Mouse (Mus musculus) large intestine, adult 2 months (tissue): ENCODE measurements around the gene Chst5. TPM values are rescaled to one million over a fixed set of nuclear protein-coding genes. Genes with fewer than 3 reads are reported as not detected.
A peak's percentile ranks its signal among the peaks of the same experiment; 100 is the strongest.
"Not testable (repeated sequence)": the region's sequence is repeated elsewhere in the genome, so short reads cannot be mapped to it uniquely, and the experiment has no call there.

Experiments used
- DNase-seq: peaks from one replicate; pipeline ENCODE4 v3.0.0-alpha.2; 2012; ENCODE audit warnings: low read depth, low spot score
- WGBS: fragments of 180-500 bp; shearing (Covaris S2); methylation state at CpG from one replicate; pipeline ENCODE4 v1.1.7; 2018; 5-methylcytosine and 5-hydroxymethylcytosine counted together
- polyA plus RNA-seq: library from polyadenylated mRNA; depleted of rRNA; stranded (reverse); fragments of >200 nt; gene quantifications from 2 replicates; pipeline ENCODE4 v1.2.3, GENCODE M21; 2012; rRNA removed

Chst5 gene
- polyA plus RNA-seq, result 0.15 and 0.20 TPM in 2 replicates

GRCm38 (mm10) chr8:111909621-111910450, at the start of gene Chst5:
Gene Chst5, minus strand, starts transcription at chr8:111910447.
- DNase-seq, result no peak
- 12% methylated on average over 47 of the region's 47 CpGs for WGBS

- DNase-seq, result no peak
- WGBS, result 94% methylated on average over 2 of the region's 2 CpGs
Measured at GRCm38 (mm10) chr8:111957231-111957630, 47.0 kb upstream of the Chst5 start.

GRCm38 (mm10) chr8:111955879-111956278, 45.6 kb upstream of the Chst5 start:
- 88% methylated on average over 5 of the region's 5 CpGs for WGBS
- no peak for DNase-seq

- 45% methylated on average over 4 of the region's 4 CpGs for WGBS
- no peak for DNase-seq
Measured at GRCm38 (mm10) chr8:111954844-111955594, 44.8 kb upstream of the Chst5 start.

- no peak for DNase-seq
- 99% methylated on average over 5 of the region's 5 CpGs for WGBS
Measured at GRCm38 (mm10) chr8:111951936-111952335, 41.7 kb upstream of the Chst5 start.

GRCm38 (mm10) chr8:111951317-111951716, 41.1 kb upstream of the Chst5 start:
- no peak for DNase-seq
- WGBS, result 97% methylated on average over 7 of the region's 7 CpGs

- no peak for DNase-seq
- 78% methylated on average over 3 of the region's 3 CpGs for WGBS
Measured at GRCm38 (mm10) chr8:111950846-111951245, 40.6 kb upstream of the Chst5 start.

- 88% methylated on average over 8 of the region's 8 CpGs for WGBS
Measured at GRCm38 (mm10) chr8:111947954-111948353, 37.7 kb upstream of the Chst5 start.

GRCm38 (mm10) chr8:111947144-111947543, 36.9 kb upstream of the Chst5 start:
- no peak for DNase-seq
- 91% methylated on average over 2 of the region's 2 CpGs for WGBS

More at GRCm38 (mm10) chr8:111947954-111948353, 37.7 kb upstream of the Chst5 start:
- DNase-seq, result no peak

GRCm38 (mm10) chr8:111943544-111943943, 33.3 kb upstream of the Chst5 start:
- no peak for DNase-seq
- 73% methylated on average over 2 of the region's 2 CpGs for WGBS

- no peak for DNase-seq
- WGBS, result under 1% methylated on average over 23 of the region's 23 CpGs
Measured at GRCm38 (mm10) chr8:111941101-111941454, 30.8 kb upstream of the Chst5 start.

- DNase-seq, result peak; percentile 96
- under 1% methylated on average over 65 of the region's 65 CpGs for WGBS
Measured at GRCm38 (mm10) chr8:111940171-111941100, 30.2 kb upstream of the Chst5 start, which contains the start of gene Gabarapl2. Gene Gabarapl2, plus strand, starts transcription at chr8:111940703.

- DNase-seq, result peak; percentile 84
- 5% methylated on average over 10 of the region's 10 CpGs for WGBS
Measured at GRCm38 (mm10) chr8:111939516-111940142, 29.4 kb upstream of the Chst5 start.

- 85% methylated on average over 9 of the region's 9 CpGs for WGBS
- DNase-seq, result not testable (repeated sequence)
Measured at GRCm38 (mm10) chr8:111938076-111938985, 28.1 kb upstream of the Chst5 start.

GRCm38 (mm10) chr8:111937184-111937583, 26.9 kb upstream of the Chst5 start:
- WGBS, result 65% methylated on average over 3 of the region's 3 CpGs
- no peak for DNase-seq

- 83% methylated on average over 2 of the region's 2 CpGs for WGBS
- no peak for DNase-seq
Measured at GRCm38 (mm10) chr8:111934201-111934600, 24.0 kb upstream of the Chst5 start.

- DNase-seq, result no peak
- WGBS, result 1% methylated on average over 53 of the region's 53 CpGs
Measured at GRCm38 (mm10) chr8:111933348-111934076, 23.3 kb upstream of the Chst5 start, which contains the start of gene Tmem231. Gene Tmem231, minus strand, starts transcription at chr8:111933881.
